Mouse (Mus musculus): ENCODE results near the gene Gsta4.
"Not testable (repeated sequence)": the region's sequence is repeated elsewhere in the genome, so short reads cannot be mapped to it uniquely, and the experiment has no call there.

Gene Gsta4

DNA sequence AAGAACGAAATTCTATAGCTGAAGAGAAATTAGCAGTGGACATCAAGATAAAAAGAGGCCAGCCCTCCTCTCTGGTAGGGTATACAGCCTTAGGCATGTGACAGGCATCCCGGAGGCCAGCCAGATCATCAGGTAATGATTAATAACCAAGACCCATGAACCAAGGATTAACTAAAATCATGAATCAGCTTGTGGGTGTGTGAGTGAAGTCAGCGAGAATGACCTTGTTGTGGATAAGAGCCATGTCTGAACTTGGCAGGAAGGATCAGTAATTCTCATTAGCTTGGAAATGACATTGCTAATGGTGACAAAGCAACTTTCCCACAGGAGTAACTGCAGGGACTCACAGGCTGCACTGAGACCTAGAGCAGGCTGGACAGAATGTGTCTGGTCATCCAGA lies 47.1 kb downstream of the Gsta4 start:
- not testable (repeated sequence) for DNase-seq (ENCODE audit: low spot score in 2 of 2)

DNA sequence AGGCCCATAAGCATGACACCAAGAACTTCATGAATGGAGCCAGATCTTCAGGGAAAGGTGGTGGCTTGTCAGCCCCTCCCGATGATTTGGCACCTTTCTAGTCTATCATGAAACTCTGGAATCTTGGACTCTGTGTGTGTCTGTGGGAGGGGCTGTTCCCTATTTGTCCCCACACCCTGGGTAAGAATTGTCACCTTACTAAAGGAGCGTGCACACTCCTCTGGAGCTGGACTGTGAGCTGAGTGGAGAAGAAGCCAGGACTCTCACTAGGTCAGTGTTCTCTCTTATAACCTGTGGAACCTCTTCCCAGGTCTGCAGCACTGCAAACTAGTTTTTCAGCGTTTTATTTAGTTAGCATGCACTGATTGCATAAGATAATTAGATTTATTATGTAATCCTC lies 47.9 kb downstream of the Gsta4 start, which contains the start of gene Gsta1:
Gene Gsta1, plus strand, starts transcription at position 196 of the 400 bp plus-strand sequence.
- not testable (repeated sequence) for DNase-seq (ENCODE audit: low spot score in 2 of 2)

- not testable (repeated sequence) for DNase-seq (ENCODE audit: low spot score in 2 of 2)
These were observed 50.6 kb downstream of the Gsta4 start for GRCm38 (mm10) chr9:78233121-78233695.

DNA sequence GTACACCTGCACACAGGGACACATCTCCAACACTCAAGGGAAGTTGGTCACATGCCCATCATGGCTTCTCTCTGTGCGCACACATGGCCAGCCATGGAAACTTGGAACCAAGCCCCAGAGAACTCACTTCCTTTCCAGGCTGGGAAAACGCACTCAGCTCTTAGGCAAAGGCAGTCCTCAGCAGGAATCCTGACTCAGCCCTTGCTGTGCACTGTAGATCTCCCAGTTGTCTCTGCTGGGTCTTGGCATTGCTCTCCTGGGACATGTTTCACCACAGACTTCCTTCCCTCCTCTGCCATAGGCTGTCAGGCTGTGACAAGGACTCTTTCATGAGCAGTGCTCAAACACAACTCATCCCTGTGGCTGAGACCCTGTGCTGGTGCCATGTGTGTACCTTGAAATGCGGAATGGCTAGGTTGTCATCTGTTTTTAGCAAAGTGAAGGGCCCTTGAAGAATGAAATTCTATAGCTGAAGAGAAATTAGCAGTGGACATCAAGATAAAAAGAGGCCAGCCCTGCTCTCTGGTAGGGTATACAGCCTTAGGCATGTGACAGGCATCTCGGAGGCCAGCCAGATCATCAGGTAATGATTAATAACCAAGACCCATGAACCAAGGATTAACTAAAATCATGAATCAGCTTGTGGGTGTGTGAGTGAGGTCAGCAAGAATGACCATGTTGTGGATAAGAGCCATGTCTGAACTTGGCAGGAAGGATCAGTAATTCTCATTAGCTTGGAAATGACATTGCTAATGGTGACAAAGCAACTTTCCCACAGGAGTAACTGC lies 73.3 kb downstream of the Gsta4 start:
- not testable (repeated sequence) for DNase-seq (ENCODE audit: low spot score in 2 of 2)

- not testable (repeated sequence) for DNase-seq (ENCODE audit: low spot score in 2 of 2)
These were observed 74.3 kb downstream of the Gsta4 start, which contains the start of gene Gm3776 for GRCm38 (mm10) chr9:78256914-78257313. Gm3776 (plus strand) TSS chr9:78257129.
